Mouse (Mus musculus): ENCODE measurements at regions not wholly inside any gene's neighbourhood (a gene's known extent, or its start where the extent isn't known, plus 50 kb on each side); places are given as distances from the start of the nearest gene placed in this dataset.

- no peak for TF ChIP-seq CTCF (IDR thresholded peaks at IDR 0.05; ENCODE audit: control insufficient read depth, insufficient read depth, low read length)
- no peak for TF ChIP-seq POLR2A (IDR thresholded peaks at IDR 0.05; ENCODE audit: borderline replicate concordance, control insufficient read depth, low read depth, low read length)
Measured at GRCm38 (mm10) chr7:83145551-83145950, 278.4 kb downstream of the Mex3b start.

All from bone marrow, adult 2 months (tissue).